Mouse (Mus musculus) G1E (cell line): ENCODE measurements around the gene Sprtn.

Source experiments
- CTCF ChIP-seq: IDR thresholded peaks from 2 replicates; pipeline ENCODE4 v1.5.1; 2012; ENCODE audit warnings: low read depth, low read length, inconsistent platforms, mixed read lengths
- GATA2 ChIP-seq: IDR thresholded peaks from 2 replicates; pipeline ENCODE4 v1.6.1; 2012; ENCODE audit warnings: low read depth, low read length, inconsistent platforms, borderline replicate concordance

- TF ChIP-seq CTCF (no peak), GATA2 (no peak)
These were observed 28.7 kb downstream of the Sprtn start for GRCm38 (mm10) chr8:124926351-124926771.
